Mouse (Mus musculus) midbrain, embryonic 12.5 days (tissue): ENCODE results near the gene Snx29. TPM values are rescaled to one million over a fixed set of nuclear protein-coding genes. Genes with fewer than 3 reads are reported as not detected.
"Not testable (repeated sequence)": the region's sequence is repeated elsewhere in the genome, so short reads cannot be mapped to it uniquely, and the experiment has no call there.

Experiments
- ATAC-seq: fragments of 200-750 bp; cut with Nextera tagmentation; 2 replicates; pipeline ENCODE4 v1.8.0; 2017; ENCODE audit warnings: low read depth, moderate TSS enrichment, moderate library complexity; ENCODE audit not compliant: low FRiP score
- H3K27ac ChIP-seq: fragments of 300-500 bp; sonication (generic); replicated peaks from 2 replicates; pipeline ENCODE4 v1.5.1; 2016; ENCODE audit warnings: mild to moderate bottlenecking
- H3K27me3 ChIP-seq: fragments of 300-500 bp; sonication (generic); 2 replicates; pipeline ENCODE4 v1.6.1; 2016; ENCODE audit warnings: mild to moderate bottlenecking
- H3K36me3 ChIP-seq: fragments of 300-500 bp; sonication (generic); 2 replicates; pipeline ENCODE4 v1.6.1; 2016
- H3K4me1 ChIP-seq: fragments of 300-500 bp; sonication (generic); 2 replicates; pipeline ENCODE4 v1.6.1; 2016
- H3K4me2 ChIP-seq: fragments of 300-500 bp; sonication (generic); replicated peaks from 2 replicates; pipeline ENCODE4 v1.6.1; 2016; ENCODE audit warnings: mild to moderate bottlenecking, moderate library complexity
- H3K4me3 ChIP-seq: fragments of 300-500 bp; sonication (generic); 2 replicates; pipeline ENCODE4 v1.5.1; 2016; ENCODE audit warnings: mild to moderate bottlenecking
- H3K9ac ChIP-seq: fragments of 300-500 bp; sonication (generic); replicated peaks from 2 replicates; pipeline ENCODE4 v1.6.1; 2016; ENCODE audit warnings: mild to moderate bottlenecking, moderate library complexity
- H3K9me3 ChIP-seq: fragments of 300-500 bp; sonication (generic); 2 replicates; pipeline ENCODE4 v1.6.1; 2016; ENCODE audit warnings: mild to moderate bottlenecking
- WGBS: fragments of 180-500 bp; shearing (Covaris S2); methylation state at CpG from one replicate; pipeline ENCODE4 v1.1.7; 2016; 5-methylcytosine and 5-hydroxymethylcytosine counted together
- polyA plus RNA-seq: library from polyadenylated mRNA; unstranded; fragments of >200 nt; fragmentation: Nextera tagmentation; extraction: Ambion mirVana; gene quantifications from 2 replicates; pipeline ENCODE4 v1.2.1, GENCODE M21; 2016

Gene Snx29
- polyA plus RNA-seq, 1 experiment from 2014 or later: 19.6 TPM

- Histone ChIP-seq H3K4me2 (no peak overlapping the region), H3K36me3 (no peaks in the 10 kb centered on the region), H3K9me3 (no peaks in the 10 kb centered on the region), H3K4me1 (no peaks in the 10 kb centered on the region), H3K27ac (no peak overlapping the region), H3K4me3 (no peak overlapping the region), H3K9ac (no peak overlapping the region), H3K27me3 (no peaks in the 10 kb centered on the region)
- 88% methylated on average over 6 of the region's 6 CpGs for WGBS
- no peak for ATAC-seq
Observed at GRCm38 (mm10) chr16:11439417-11439816, 116.7 kb downstream of the Snx29 start.

GRCm38 (mm10) chr16:11441616-11442015 is 118.9 kb downstream of the Snx29 start:
- Histone ChIP-seq H3K4me3 (no peak overlapping the region), H3K4me1 (no peaks in the 10 kb centered on the region), H3K27me3 (no peaks in the 10 kb centered on the region), H3K27ac (no peak overlapping the region), H3K4me2 (no peak overlapping the region), H3K9me3 (no peaks in the 10 kb centered on the region), H3K36me3 (no peaks in the 10 kb centered on the region), H3K9ac (no peak overlapping the region)
- WGBS: 75% methylated on average over 4 of the region's 4 CpGs
- no peak for ATAC-seq

GRCm38 (mm10) chr16:11442534-11442933 is 119.8 kb downstream of the Snx29 start:
- no peaks in the 10 kb centered on the region for H3K9me3 ChIP-seq
- no peak overlapping the region for H3K27ac ChIP-seq
- no peak overlapping the region for H3K4me2 ChIP-seq
- no peak for ATAC-seq
- H3K4me1 ChIP-seq: no peaks in the 10 kb centered on the region
- no peaks in the 10 kb centered on the region for H3K27me3 ChIP-seq
- H3K4me3 ChIP-seq: no peak overlapping the region
- peaks cover 5% of the 10 kb centered on the region for H3K36me3 ChIP-seq
- H3K9ac ChIP-seq: no peak overlapping the region

- Histone ChIP-seq H3K36me3 (peaks cover 11% of the 10 kb centered on the region), H3K9ac (no peak overlapping the region), H3K4me2 (no peak overlapping the region), H3K4me1 (no peaks in the 10 kb centered on the region), H3K4me3 (no peak overlapping the region), H3K9me3 (no peaks in the 10 kb centered on the region), H3K27me3 (no peaks in the 10 kb centered on the region), H3K27ac (no peak overlapping the region)
- 90% methylated on average over 1 of the region's 1 CpGs for WGBS
- no peak for ATAC-seq
Observed at GRCm38 (mm10) chr16:11444626-11445025, 121.9 kb downstream of the Snx29 start.

GRCm38 (mm10) chr16:11446977-11447376 is 124.3 kb downstream of the Snx29 start:
- 98% methylated on average over 4 of the region's 4 CpGs for WGBS
- no peak for ATAC-seq
- no peak overlapping the region for H3K27ac ChIP-seq
- no peak overlapping the region for H3K4me3 ChIP-seq
- H3K36me3 ChIP-seq: peaks cover 17% of the 10 kb centered on the region
- no peak overlapping the region for H3K9ac ChIP-seq
- no peaks in the 10 kb centered on the region for H3K27me3 ChIP-seq
- no peaks in the 10 kb centered on the region for H3K4me1 ChIP-seq
- H3K4me2 ChIP-seq: no peak overlapping the region
- no peaks in the 10 kb centered on the region for H3K9me3 ChIP-seq

- H3K27me3 ChIP-seq: no peaks in the 10 kb centered on the region
- H3K4me2 ChIP-seq: no peak overlapping the region
- H3K4me1 ChIP-seq: no peaks in the 10 kb centered on the region
- WGBS: 90% methylated on average over 5 of the region's 5 CpGs
- H3K4me3 ChIP-seq: no peak overlapping the region
- H3K9ac ChIP-seq: no peak overlapping the region
- no peaks in the 10 kb centered on the region for H3K9me3 ChIP-seq
- no peak for ATAC-seq
- peaks cover 27% of the 10 kb centered on the region for H3K36me3 ChIP-seq
- no peak overlapping the region for H3K27ac ChIP-seq
Observed at GRCm38 (mm10) chr16:11447905-11448304, 125.2 kb downstream of the Snx29 start.

- H3K4me2 ChIP-seq, H3K27ac ChIP-seq, H3K27me3 ChIP-seq, ATAC-seq, H3K4me3 ChIP-seq, H3K9ac ChIP-seq, H3K4me1 ChIP-seq, H3K9me3 ChIP-seq: not testable (repeated sequence)
- H3K36me3 ChIP-seq: peaks cover 32% of the 10 kb centered on the region
- WGBS: 95% methylated on average over 4 of the region's 4 CpGs
Observed at GRCm38 (mm10) chr16:11448696-11449095, 126.0 kb downstream of the Snx29 start.

- H3K27ac ChIP-seq: no peak overlapping the region
- WGBS: 84% methylated on average over 4 of the region's 4 CpGs
- H3K4me3 ChIP-seq: no peak overlapping the region
- no peaks in the 10 kb centered on the region for H3K9me3 ChIP-seq
- no peak overlapping the region for H3K9ac ChIP-seq
- H3K4me1 ChIP-seq: no peaks in the 10 kb centered on the region
- H3K27me3 ChIP-seq: no peaks in the 10 kb centered on the region
- ATAC-seq: no peak
- no peak overlapping the region for H3K4me2 ChIP-seq
- H3K36me3 ChIP-seq: peaks cover 35% of the 10 kb centered on the region
Observed at GRCm38 (mm10) chr16:11449344-11449743, 126.6 kb downstream of the Snx29 start.

GRCm38 (mm10) chr16:11450626-11451025 is 127.9 kb downstream of the Snx29 start:
- Histone ChIP-seq H3K4me3 (no peak overlapping the region), H3K4me1 (no peaks in the 10 kb centered on the region), H3K27me3 (no peaks in the 10 kb centered on the region), H3K4me2 (no peak overlapping the region), H3K9me3 (no peaks in the 10 kb centered on the region), H3K27ac (no peak overlapping the region), H3K36me3 (peaks cover 43% of the 10 kb centered on the region), H3K9ac (no peak overlapping the region)
- no peak for ATAC-seq
- 85% methylated on average over 4 of the region's 4 CpGs for WGBS

GRCm38 (mm10) chr16:11454871-11455270 is 132.2 kb downstream of the Snx29 start:
- 93% methylated on average over 4 of the region's 4 CpGs for WGBS
- H3K4me1 ChIP-seq: no peaks in the 10 kb centered on the region
- H3K9me3 ChIP-seq: no peaks in the 10 kb centered on the region
- H3K36me3 ChIP-seq: peaks cover 32% of the 10 kb centered on the region
- H3K4me2 ChIP-seq: no peak overlapping the region
- no peaks in the 10 kb centered on the region for H3K27me3 ChIP-seq
- no peak overlapping the region for H3K9ac ChIP-seq
- no peak overlapping the region for H3K27ac ChIP-seq
- H3K4me3 ChIP-seq: no peak overlapping the region
- no peak for ATAC-seq

- no peaks in the 10 kb centered on the region for H3K9me3 ChIP-seq
- ATAC-seq: no peak
- no peak overlapping the region for H3K9ac ChIP-seq
- H3K36me3 ChIP-seq: peaks cover 32% of the 10 kb centered on the region
- H3K27ac ChIP-seq: no peak overlapping the region
- no peaks in the 10 kb centered on the region for H3K4me1 ChIP-seq
- H3K4me2 ChIP-seq: no peak overlapping the region
- no peaks in the 10 kb centered on the region for H3K27me3 ChIP-seq
- H3K4me3 ChIP-seq: no peak overlapping the region
- 76% methylated on average over 5 of the region's 5 CpGs for WGBS
Observed at GRCm38 (mm10) chr16:11455545-11456140, 132.9 kb downstream of the Snx29 start.

GRCm38 (mm10) chr16:11456141-11456645 is 133.5 kb downstream of the Snx29 start:
- Histone ChIP-seq H3K27me3 (no peaks in the 10 kb centered on the region), H3K36me3 (peaks cover 32% of the 10 kb centered on the region), H3K4me1 (no peaks in the 10 kb centered on the region), H3K4me2 (no peak overlapping the region), H3K4me3 (no peak overlapping the region), H3K9me3 (no peaks in the 10 kb centered on the region), H3K9ac (no peak overlapping the region), H3K27ac (no peak overlapping the region)
- 89% methylated on average over 5 of the region's 5 CpGs for WGBS
- no peak for ATAC-seq

- 90% methylated on average over 5 of the region's 5 CpGs for WGBS
- no peak for ATAC-seq
- H3K9ac ChIP-seq: no peak overlapping the region
Observed at GRCm38 (mm10) chr16:11457136-11457535, 134.4 kb downstream of the Snx29 start.

More at GRCm38 (mm10) chr16:11457136-11457535, 134.4 kb downstream of the Snx29 start:
- Histone ChIP-seq H3K36me3 (peaks cover 24% of the 10 kb centered on the region), H3K27me3 (no peaks in the 10 kb centered on the region), H3K9me3 (no peaks in the 10 kb centered on the region), H3K4me2 (no peak overlapping the region), H3K4me1 (no peaks in the 10 kb centered on the region), H3K27ac (no peak overlapping the region), H3K4me3 (no peak overlapping the region)
